Comparison of ENCODE assay signal across 17 mouse cellular contexts in genomic region chr14:67170248-67170647, GRCm38 (mm10).
DNase-seq lines count a peak whose midpoint lies in the region; ATAC-seq lines count a peak whose summit lies in the region.
"Had no signal": no experiment of that assay in that cellular context is flagged by ENCODE, and none has a peak within 500 bp of the region (broad histone marks: within the 10 kb centered on the region; RNA-seq: fewer than 3 reads in every experiment).

No protein-coding gene starts in this region.

- peaks cover 19% of the 10 kb centered on the region for H3K4me1 ChIP-seq in lung, embryonic 15.5 days
- H3K4me1 ChIP-seq in limb, embryonic 15.5 days = peaks cover 20% of the 10 kb centered on the region

- 2% methylated on average over 3 of the region's 3 CpGs for WGBS in lung, embryonic 15.5 days
- 3% methylated on average over 3 of the region's 3 CpGs for WGBS in limb, embryonic 15.5 days

- H3K9ac ChIP-seq in lung, embryonic 15.5 days = no peak overlapping the region
- no peak overlapping the region for H3K9ac ChIP-seq in limb, embryonic 15.5 days
- H3K9ac ChIP-seq: forebrain, embryonic 15.5 days; heart, embryonic 12.5 days; hindbrain, embryonic 13.5 days; liver, embryonic 14.5 days had no signal

- DNase-seq in embryo, embryonic 10 days (ENCODE audit: low spot score) = peak; percentile 51
- no peak for DNase-seq in embryo, embryonic 9.5 days (ENCODE audit: extremely low spot score)
- DNase-seq in lung, adult 18-20 months = no peak
- no peak for DNase-seq in urinary bladder, adult 18-20 months (ENCODE audit: low spot score in 2 of 2)
- DNase-seq in layer of hippocampus, adult 9-11 months = no peak
- DNase-seq in right cerebral cortex, postnatal 25 days = no peak
- DNase-seq: cerebellum, adult 18-20 months; gastrocnemius, postnatal 10 days; midbrain, embryonic 14.5 days had no signal

- no peaks in the 10 kb centered on the region for H3K9me3 ChIP-seq in lung, embryonic 15.5 days
- no peaks in the 10 kb centered on the region for H3K9me3 ChIP-seq in limb, embryonic 15.5 days
- H3K9me3 ChIP-seq: forebrain, embryonic 15.5 days; heart, embryonic 12.5 days; hindbrain, embryonic 13.5 days had no signal

- no peak overlapping the region for H3K4me3 ChIP-seq in lung, embryonic 15.5 days
- no peak overlapping the region for H3K4me3 ChIP-seq in limb, embryonic 15.5 days
- H3K4me3 ChIP-seq: forebrain, embryonic 15.5 days; heart, embryonic 12.5 days; hindbrain, embryonic 13.5 days had no signal

- ATAC-seq in lung, embryonic 15.5 days (ENCODE audit: borderline replicate concordance, extremely low read depth, low FRiP score, low TSS enrichment) = peak; percentile 85; the same call in 1 of the 2 replicates
- no peak for ATAC-seq in limb, embryonic 15.5 days (ENCODE audit: insufficient number of reproducible peaks, low FRiP score, low TSS enrichment, low read depth)
- ATAC-seq: activated CD4-positive, CD25-positive, alpha-beta regulatory T cell, adult 4 months; forebrain, embryonic 15.5 days; intestine, postnatal 0 days had no signal

- H3K27me3 ChIP-seq in lung, embryonic 15.5 days = no peaks in the 10 kb centered on the region
- H3K27me3 ChIP-seq in limb, embryonic 15.5 days = no peaks in the 10 kb centered on the region
- H3K27me3 ChIP-seq: forebrain, embryonic 15.5 days; heart, embryonic 12.5 days; hindbrain, embryonic 13.5 days had no signal

- no peaks in the 10 kb centered on the region for H3K36me3 ChIP-seq in lung, embryonic 15.5 days
- no peaks in the 10 kb centered on the region for H3K36me3 ChIP-seq in limb, embryonic 15.5 days
- H3K36me3 ChIP-seq: forebrain, embryonic 15.5 days; heart, embryonic 12.5 days; hindbrain, embryonic 13.5 days had no signal

- peak overlapping the region; percentile 31; the same call in 1 of the 2 replicates for H3K27ac ChIP-seq in lung, embryonic 15.5 days
- 0 out of 2 replicates have a peak overlapping the region, but pooled peaks have one; percentile 22 for H3K27ac ChIP-seq in limb, embryonic 15.5 days
- H3K27ac ChIP-seq: forebrain, embryonic 15.5 days; hindbrain, embryonic 13.5 days; liver, embryonic 14.5 days had no signal

- H3K4me2 ChIP-seq in lung, embryonic 15.5 days = no peak overlapping the region
- H3K4me2 ChIP-seq in limb, embryonic 15.5 days = no peak overlapping the region
- H3K4me2 ChIP-seq: forebrain, embryonic 15.5 days; heart, embryonic 12.5 days; hindbrain, embryonic 13.5 days had no signal
